Mouse (Mus musculus): ENCODE measurements at regions not wholly inside any gene's neighbourhood (a gene's known extent, or its start where the extent isn't known, plus 50 kb on each side); places are given as distances from the start of the nearest gene placed in this dataset.

GRCm38 (mm10) chr6:139014526-139014925 is 356.2 kb upstream of the Igbp1b start:
- no peak for DNase-seq

DNA sequence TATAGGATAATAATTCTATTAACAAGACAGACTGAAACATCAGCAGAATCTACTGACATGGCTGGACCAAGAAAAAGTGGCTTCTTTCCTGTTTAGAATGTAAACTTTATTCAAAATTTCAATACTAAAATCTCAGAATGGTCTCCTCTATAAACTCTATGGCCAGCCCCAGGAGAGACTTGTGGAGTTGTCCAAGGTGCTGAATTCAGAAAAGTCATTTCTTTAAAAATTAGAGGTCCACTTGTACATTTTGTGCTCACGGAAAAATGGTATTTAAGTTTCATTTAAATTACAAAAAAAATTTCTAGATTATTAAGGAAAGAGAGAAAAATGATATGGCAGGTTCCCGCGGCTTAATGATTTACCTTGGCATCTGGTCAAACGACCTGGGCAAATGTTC is 352.2 kb upstream of the Igbp1b start:
- DNase-seq, result no peak

Measured in adrenal gland, postnatal 14 days (tissue).